Mouse (Mus musculus): Measurements from ENCODE around the gene Mcf2l.

DNA sequence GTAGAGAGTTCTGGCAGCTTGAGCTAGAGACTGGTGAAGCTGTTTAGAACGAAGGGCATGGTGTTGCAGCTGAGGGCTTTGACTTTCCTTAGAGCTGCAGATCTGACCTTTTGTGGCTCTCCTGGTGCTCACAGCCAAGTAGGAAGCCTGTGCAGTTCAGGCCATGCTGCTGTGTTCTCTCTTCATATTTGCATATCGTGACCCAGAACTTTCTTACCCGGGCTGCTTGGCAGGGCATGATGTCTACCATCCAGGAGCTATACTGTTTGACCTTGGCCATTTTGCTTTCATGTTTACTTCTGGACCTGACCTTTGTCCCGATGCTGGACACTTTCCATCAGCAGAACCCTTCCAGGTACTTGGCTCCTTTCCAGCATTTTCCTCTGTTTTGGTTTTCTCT, 44.2 kb downstream of the Mcf2l start:
- TF ChIP-seq MAFK (IDR thresholded peaks at IDR 0.05; ENCODE audit: insufficient read depth, low read depth, low read length) (no peak), ZC3H11A (IDR thresholded peaks at IDR 0.05; ENCODE audit: borderline replicate concordance, low read depth, low read length) (no peak), CHD2 (IDR thresholded peaks at IDR 0.05; ENCODE audit: low read depth, low read length) (no peak), HCFC1 (IDR thresholded peaks at IDR 0.05; ENCODE audit: borderline replicate concordance, insufficient read depth, low read length) (no peak), ZNF384 (IDR thresholded peaks at IDR 0.05; ENCODE audit: low read depth, low read length) (no peak)
